Mouse (Mus musculus): Measurements from ENCODE around the gene Ppm1g. TPM values are rescaled to one million over a fixed set of nuclear protein-coding genes. Genes with fewer than 3 reads are reported as not detected.

Gene Ppm1g
- polyA plus RNA-seq, 1 experiment from 2014 or later, result 162 TPM

GRCm38 (mm10) chr5:31188223-31188840, 32.2 kb downstream of the Ppm1g start:
- no peak for DNase-seq (ENCODE audit: low spot score)
- H3K36me3 ChIP-seq (replicated peaks; ENCODE audit: control insufficient read depth, insufficient read depth), result peaks cover 45% of the 10 kb centered on the region
- no peak for ATAC-seq (ENCODE audit: low FRiP score)
- no peak overlapping the region for H3K4me2 ChIP-seq (replicated peaks)
- no peak overlapping the region for H3K4me3 ChIP-seq (replicated peaks; ENCODE audit: low read length)
- H3K4me1 ChIP-seq (replicated peaks; ENCODE audit: control insufficient read depth, insufficient read depth, low read length), result peaks cover 11% of the 10 kb centered on the region
- 82% methylated on average over 4 of the region's 4 CpGs for WGBS
- no peak overlapping the region for H3K27ac ChIP-seq
- H3K9me3 ChIP-seq (ENCODE audit: control insufficient read depth, low read length), result no peaks in the 10 kb centered on the region
- H3K9ac ChIP-seq, result no peak overlapping the region
- H3K27me3 ChIP-seq (ENCODE audit: control insufficient read depth, insufficient read depth, low read length), result no peaks in the 10 kb centered on the region

- DNase-seq (ENCODE audit: low spot score), result no peak
- Histone ChIP-seq H3K9ac (no peak overlapping the region), H3K27ac (no peak overlapping the region), H3K27me3 (ENCODE audit: control insufficient read depth, insufficient read depth, low read length) (no peaks in the 10 kb centered on the region), H3K4me1 (replicated peaks; ENCODE audit: control insufficient read depth, insufficient read depth, low read length) (peaks cover 10% of the 10 kb centered on the region), H3K9me3 (ENCODE audit: control insufficient read depth, low read length) (no peaks in the 10 kb centered on the region), H3K4me2 (replicated peaks) (no peak overlapping the region), H3K36me3 (replicated peaks; ENCODE audit: control insufficient read depth, insufficient read depth) (peaks cover 20% of the 10 kb centered on the region), H3K4me3 (replicated peaks; ENCODE audit: low read length) (no peak overlapping the region)
- ATAC-seq (ENCODE audit: low FRiP score), result no peak
- WGBS, result 62% methylated on average over 4 of the region's 4 CpGs
Measured at GRCm38 (mm10) chr5:31183678-31184077, 36.8 kb downstream of the Ppm1g start.

GRCm38 (mm10) chr5:31181183-31181770, 39.2 kb downstream of the Ppm1g start:
- Histone ChIP-seq H3K9me3 (ENCODE audit: control insufficient read depth, low read length) (no peaks in the 10 kb centered on the region), H3K4me3 (replicated peaks; ENCODE audit: low read length) (0 out of 2 replicates have a peak overlapping the region, but pooled peaks have one; percentile 78), H3K36me3 (replicated peaks; ENCODE audit: control insufficient read depth, insufficient read depth) (0 out of 2 replicates have a peak, but pooled peaks cover 7% of the 10 kb centered on the region), H3K27ac (peak overlapping the region; percentile 90; the same call in 1 of the 2 replicates), H3K4me2 (replicated peaks) (no peak overlapping the region; the same call in 1 of the 2 replicates), H3K9ac (no peak overlapping the region), H3K4me1 (replicated peaks; ENCODE audit: control insufficient read depth, insufficient read depth, low read length) (peaks cover 11% of the 10 kb centered on the region), H3K27me3 (ENCODE audit: control insufficient read depth, insufficient read depth, low read length) (no peaks in the 10 kb centered on the region)
- no peak for DNase-seq (ENCODE audit: low spot score)
- 94% methylated on average over 9 of the region's 9 CpGs for WGBS
- ATAC-seq (ENCODE audit: low FRiP score), result no peak

GRCm38 (mm10) chr5:31179766-31180630, 40.5 kb downstream of the Ppm1g start, which contains the start of the genes Gm29609 and Gtf3c2:
Gene Gm29609, minus strand, starts transcription at chr5:31179911.
Gene Gtf3c2, minus strand, starts transcription at chr5:31180144.
- Histone ChIP-seq H3K27ac (peak within 1 kb of the TSS; percentile 90), H3K4me3 (replicated peaks; ENCODE audit: low read length) (peak within 1 kb of the TSS; percentile 78), H3K9me3 (ENCODE audit: control insufficient read depth, low read length) (no peaks in the 10 kb centered on the region), H3K27me3 (ENCODE audit: control insufficient read depth, insufficient read depth, low read length) (no peaks in the 10 kb centered on the region), H3K36me3 (replicated peaks; ENCODE audit: control insufficient read depth, insufficient read depth) (0 out of 2 replicates have a peak, but pooled peaks cover 7% of the 10 kb centered on the region), H3K9ac (peak within 1 kb of the TSS; percentile 66), H3K4me1 (replicated peaks; ENCODE audit: control insufficient read depth, insufficient read depth, low read length) (peaks cover 11% of the 10 kb centered on the region), H3K4me2 (replicated peaks) (peak within 1 kb of the TSS; percentile 96)
- WGBS, result under 1% methylated on average over 59 of the region's 59 CpGs
- DNase-seq (ENCODE audit: low spot score) (peak; percentile 99), ATAC-seq (ENCODE audit: low FRiP score) (peak; percentile 97)

GRCm38 (mm10) chr5:31179301-31179765, 41.2 kb downstream of the Ppm1g start:
- ATAC-seq (ENCODE audit: low FRiP score) (peak; percentile 76), DNase-seq (ENCODE audit: low spot score) (no peak)
- 0% methylated on average over 25 of the region's 25 CpGs for WGBS

GRCm38 (mm10) chr5:31168630-31169029, 51.9 kb downstream of the Ppm1g start:
- 92% methylated on average over 4 of the region's 4 CpGs for WGBS
- ATAC-seq (ENCODE audit: low FRiP score), result no peak
- peaks cover 98% of the 10 kb centered on the region for H3K36me3 ChIP-seq (replicated peaks; ENCODE audit: control insufficient read depth, insufficient read depth)

More at GRCm38 (mm10) chr5:31179301-31179765, 41.2 kb downstream of the Ppm1g start:
- Histone ChIP-seq H3K4me3 (replicated peaks; ENCODE audit: low read length) (peak overlapping the region; percentile 78), H3K36me3 (replicated peaks; ENCODE audit: control insufficient read depth, insufficient read depth) (peaks cover 13% of the 10 kb centered on the region), H3K4me1 (replicated peaks; ENCODE audit: control insufficient read depth, insufficient read depth, low read length) (peaks cover 11% of the 10 kb centered on the region), H3K27me3 (ENCODE audit: control insufficient read depth, insufficient read depth, low read length) (no peaks in the 10 kb centered on the region), H3K4me2 (replicated peaks) (peak overlapping the region; percentile 96), H3K9ac (peak overlapping the region; percentile 66), H3K9me3 (ENCODE audit: control insufficient read depth, low read length) (no peaks in the 10 kb centered on the region), H3K27ac (peak overlapping the region; percentile 90)

GRCm38 (mm10) chr5:31164878-31165277, 55.6 kb downstream of the Ppm1g start:
- no peak overlapping the region for H3K9ac ChIP-seq
- DNase-seq (ENCODE audit: low spot score) (no peak), ATAC-seq (ENCODE audit: low FRiP score) (no peak)
- H3K27me3 ChIP-seq (ENCODE audit: control insufficient read depth, insufficient read depth, low read length), result no peaks in the 10 kb centered on the region
- no peaks in the 10 kb centered on the region for H3K4me1 ChIP-seq (replicated peaks; ENCODE audit: control insufficient read depth, insufficient read depth, low read length)
- H3K9me3 ChIP-seq (ENCODE audit: control insufficient read depth, low read length), result no peaks in the 10 kb centered on the region
- H3K4me3 ChIP-seq (replicated peaks; ENCODE audit: low read length), result no peak overlapping the region
- 89% methylated on average over 1 of the region's 1 CpGs for WGBS
- peaks cover 100% of the 10 kb centered on the region for H3K36me3 ChIP-seq (replicated peaks; ENCODE audit: control insufficient read depth, insufficient read depth)
- H3K27ac ChIP-seq, result no peak overlapping the region
- H3K4me2 ChIP-seq (replicated peaks), result no peak overlapping the region

More at GRCm38 (mm10) chr5:31168630-31169029, 51.9 kb downstream of the Ppm1g start:
- Histone ChIP-seq H3K4me3 (replicated peaks; ENCODE audit: low read length) (no peak overlapping the region), H3K4me2 (replicated peaks) (no peak overlapping the region), H3K9ac (no peak overlapping the region), H3K27me3 (ENCODE audit: control insufficient read depth, insufficient read depth, low read length) (no peaks in the 10 kb centered on the region), H3K4me1 (replicated peaks; ENCODE audit: control insufficient read depth, insufficient read depth, low read length) (no peaks in the 10 kb centered on the region), H3K9me3 (ENCODE audit: control insufficient read depth, low read length) (no peaks in the 10 kb centered on the region), H3K27ac (no peak overlapping the region)
- no peak for DNase-seq (ENCODE audit: low spot score)

GRCm38 (mm10) chr5:31162462-31162861, 58.0 kb downstream of the Ppm1g start:
- no peak for DNase-seq (ENCODE audit: low spot score)
- Histone ChIP-seq H3K27me3 (ENCODE audit: control insufficient read depth, insufficient read depth, low read length) (no peaks in the 10 kb centered on the region), H3K9ac (no peak overlapping the region), H3K36me3 (replicated peaks; ENCODE audit: control insufficient read depth, insufficient read depth) (peaks cover 100% of the 10 kb centered on the region), H3K9me3 (ENCODE audit: control insufficient read depth, low read length) (no peaks in the 10 kb centered on the region), H3K4me2 (replicated peaks) (no peak overlapping the region), H3K27ac (no peak overlapping the region), H3K4me3 (replicated peaks; ENCODE audit: low read length) (no peak overlapping the region), H3K4me1 (replicated peaks; ENCODE audit: control insufficient read depth, insufficient read depth, low read length) (no peaks in the 10 kb centered on the region)
- no peak for ATAC-seq (ENCODE audit: low FRiP score)

- H3K36me3 ChIP-seq (replicated peaks; ENCODE audit: control insufficient read depth, insufficient read depth), result peaks cover 34% of the 10 kb centered on the region
- peak within 1 kb of the TSS; percentile 74 for H3K9ac ChIP-seq
- H3K9me3 ChIP-seq (ENCODE audit: control insufficient read depth, low read length), result no peaks in the 10 kb centered on the region
- H3K27ac ChIP-seq, result peak within 1 kb of the TSS; percentile 71
- under 1% methylated on average over 19 of the region's 19 CpGs for WGBS
- ATAC-seq (ENCODE audit: low FRiP score) (peak; percentile 97), DNase-seq (ENCODE audit: low spot score) (peak; percentile 86)
- peak within 1 kb of the TSS; percentile 64 for H3K4me3 ChIP-seq (replicated peaks; ENCODE audit: low read length)
- peaks cover 13% of the 10 kb centered on the region for H3K4me1 ChIP-seq (replicated peaks; ENCODE audit: control insufficient read depth, insufficient read depth, low read length)
- H3K4me2 ChIP-seq (replicated peaks), result peak within 1 kb of the TSS; percentile 81
- no peaks in the 10 kb centered on the region for H3K27me3 ChIP-seq (ENCODE audit: control insufficient read depth, insufficient read depth, low read length)
Measured at GRCm38 (mm10) chr5:31154152-31154553, 66.3 kb downstream of the Ppm1g start, which contains the start of gene Mpv17. Gene Mpv17, minus strand, starts transcription at chr5:31154251.
